Mouse (Mus musculus) duodenum, adult 2 months (tissue): ENCODE measurements around the gene Fam184b. TPM values are rescaled to one million over a fixed set of nuclear protein-coding genes. Genes with fewer than 3 reads are reported as not detected.

ENCODE experiments used
- polyA plus RNA-seq: library from polyadenylated mRNA; depleted of rRNA; stranded (reverse); fragments of >200 nt; gene quantifications from 2 replicates; pipeline ENCODE4 v1.2.3, GENCODE M21; 2012; ENCODE audit warnings: low replicate concordance; rRNA removed

The Fam184b gene
- 0.04 TPM in 1 of 2 replicates, not detected in the other for polyA plus RNA-seq

DNA sequence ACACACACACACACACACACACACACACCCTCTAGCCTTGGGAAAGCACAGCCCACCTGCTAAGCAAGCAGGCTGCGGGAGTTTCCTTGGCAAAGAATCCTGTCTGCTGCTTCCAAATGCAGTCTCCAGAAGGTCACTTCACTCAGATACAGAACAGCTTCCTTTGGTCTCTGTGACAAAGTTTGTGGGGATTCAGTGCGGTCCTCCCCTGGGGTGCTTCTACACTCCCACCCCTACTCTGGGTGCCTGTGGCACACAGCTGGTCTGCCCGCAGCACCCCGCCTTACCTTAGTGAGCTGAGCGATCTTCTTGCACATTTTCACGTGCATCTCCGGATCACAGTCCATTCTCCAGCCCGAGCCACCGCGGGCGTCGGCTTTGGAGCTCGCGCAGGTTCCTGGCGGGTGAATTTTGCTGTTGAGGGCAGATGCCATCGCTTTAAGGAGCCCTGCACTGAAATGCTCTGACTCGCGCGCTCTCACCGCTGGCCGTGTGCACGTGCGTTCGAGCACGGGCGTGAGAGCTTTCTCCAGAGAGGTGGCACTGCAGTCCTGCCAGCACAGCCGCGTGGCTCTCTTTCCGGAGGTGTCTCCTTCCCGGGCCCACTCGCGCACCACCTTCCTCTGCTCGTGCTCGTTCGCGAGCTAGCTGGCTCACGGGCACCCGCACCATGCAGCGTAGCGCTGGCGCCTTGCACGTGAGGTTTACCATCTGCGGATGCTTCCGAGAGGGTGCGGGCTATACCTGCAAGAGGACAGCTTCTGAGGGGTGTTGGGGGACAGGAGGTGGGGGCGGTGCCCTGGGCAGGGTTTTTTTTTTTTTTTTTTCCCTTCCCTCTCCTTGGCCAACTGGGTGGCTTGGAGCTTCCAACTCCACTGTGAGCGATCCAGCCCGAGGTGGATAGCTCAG is at the start of gene Fam184b:
Gene Fam184b (minus strand): TSS at position 809 of the 909 bp plus-strand sequence.

GRCm38 (mm10) chr5:45669598-45670279 is 30.3 kb upstream of the Fam184b start, which contains the start of gene Ncapg:
Gene Ncapg (plus strand): TSS chr5:45669919.

DNA sequence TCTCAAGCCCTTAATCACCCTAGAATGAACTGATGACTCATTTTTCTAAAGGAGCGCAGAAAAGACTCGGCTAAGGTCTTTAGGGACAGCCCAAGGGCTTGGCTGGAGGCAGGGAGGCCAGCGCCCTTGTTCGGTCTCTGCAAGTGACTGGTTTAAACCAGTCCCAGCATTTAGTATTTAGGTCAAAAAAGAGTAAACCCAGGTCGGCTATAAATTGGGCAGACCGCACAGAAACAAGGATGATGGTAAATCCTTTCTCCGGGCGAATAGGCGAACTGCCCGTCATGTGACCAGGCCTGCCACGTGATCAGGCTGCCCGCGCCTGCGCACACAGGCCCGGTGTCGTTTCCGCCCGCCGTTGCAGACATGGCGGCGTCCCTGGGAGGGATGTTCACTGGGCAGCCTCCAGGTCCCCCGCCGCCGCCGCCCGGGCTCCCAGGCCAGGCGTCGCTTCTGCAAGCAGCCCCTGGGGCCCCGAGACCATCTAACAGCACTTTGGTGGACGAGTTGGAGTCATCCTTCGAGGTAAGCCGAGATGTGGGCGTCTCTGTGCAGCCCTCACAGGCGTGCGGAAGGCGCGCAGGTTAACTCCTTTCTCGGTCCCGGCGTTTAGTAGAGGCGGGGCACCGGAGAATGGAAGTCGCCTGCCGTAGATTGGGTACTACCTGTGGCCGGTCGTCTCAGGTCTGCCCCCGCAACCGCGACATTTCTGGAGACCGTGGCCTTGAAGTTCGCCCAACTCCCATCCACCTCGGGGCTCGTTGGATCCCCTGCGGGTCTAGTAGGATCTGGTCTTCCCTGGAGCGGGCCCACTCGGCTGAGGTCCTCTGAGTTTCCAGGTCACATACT is 119.2 kb downstream of the Fam184b start, which contains the start of gene Med28:
Gene Med28 (plus strand): TSS at position 270 of the 849 bp plus-strand sequence.

DNA sequence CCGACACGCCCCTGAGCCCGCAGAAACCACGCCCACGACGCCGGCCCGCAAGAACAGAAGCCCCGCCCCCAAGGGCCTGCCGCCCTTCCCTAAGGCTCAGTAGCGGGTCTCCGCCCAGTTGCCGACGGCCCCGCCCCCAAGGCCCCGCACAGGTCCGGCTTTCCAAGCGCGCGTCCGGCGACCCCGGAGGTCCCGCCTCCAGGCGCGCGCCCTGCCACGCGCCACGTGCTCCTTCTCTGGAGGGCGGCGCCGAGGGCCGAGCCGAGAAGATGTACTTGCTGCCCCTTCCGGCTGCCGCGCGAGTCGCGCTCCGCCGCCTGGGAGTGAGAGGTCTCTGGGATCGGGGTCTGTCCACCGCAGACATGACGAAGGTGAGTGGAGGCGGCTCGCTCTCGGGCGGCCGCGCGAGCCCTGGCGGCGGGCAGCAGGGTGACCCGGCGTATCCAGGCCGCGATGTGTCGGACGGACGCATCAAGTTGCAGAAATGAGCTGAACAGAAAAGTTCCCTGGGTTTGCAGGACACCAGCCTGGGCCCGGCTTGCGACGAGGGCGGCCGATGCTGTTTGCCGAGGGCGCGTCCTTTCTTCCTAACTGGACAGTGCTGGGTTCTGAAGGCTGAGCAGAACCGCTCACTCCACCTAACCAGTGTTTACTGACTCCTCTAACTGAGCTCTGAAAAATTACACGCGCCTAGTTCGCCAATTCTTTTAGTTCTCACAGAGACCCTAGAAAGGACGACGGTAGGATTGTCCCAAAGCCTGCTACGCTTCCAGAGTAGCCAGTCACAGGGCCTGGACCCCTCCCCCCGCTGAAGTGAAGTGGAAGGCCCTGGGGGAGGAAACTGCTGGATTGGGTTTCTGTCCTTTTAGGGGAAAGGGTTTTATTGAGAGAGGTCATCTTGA is 146.0 kb downstream of the Fam184b start, which contains the start of gene Lap3:
Gene Lap3 (plus strand): TSS at position 184 of the 902 bp plus-strand sequence.

Other genes starting within 250 kb of the Fam184b start
- gene Qdpr, start 189.4 kb downstream of the Fam184b start, polyA plus RNA-seq = 55.4 and 113 TPM in 2 replicates
- gene Clrn2, start 185.9 kb downstream of the Fam184b start, polyA plus RNA-seq = not detected in 2 replicates
- gene Lap3, start 146.2 kb downstream of the Fam184b start, polyA plus RNA-seq = 9.3 and 81.8 TPM in 2 replicates
- gene Med28, start 119.4 kb downstream of the Fam184b start, polyA plus RNA-seq = 79.7 and 83.8 TPM in 2 replicates
- gene Ncapg, start 30.3 kb upstream of the Fam184b start, polyA plus RNA-seq = 0.15 and 0.36 TPM in 2 replicates
- 2.0 and 3.7 TPM in 2 replicates for gene Lcorl, start 218.0 kb upstream of the Fam184b start, polyA plus RNA-seq